Mouse (Mus musculus): ENCODE measurements around the gene Mospd2.

GRCm38 (mm10) chrX:164952601-164953375 is 27.4 kb downstream of the Mospd2 start:
- TF ChIP-seq POLR2A (IDR thresholded peaks at IDR 0.05; ENCODE audit: low read depth, low read length) (no peak), CTCF (conservative IDR thresholded peaks at IDR 0.05; ENCODE audit: insufficient read depth, insufficient read length, low read depth, low read length) (no peak)

Data from kidney, adult 2 months (tissue).